Mouse (Mus musculus) adrenal gland, postnatal 4 days (tissue): ENCODE data around the gene Kbtbd6. TPM values are rescaled to one million over a fixed set of nuclear protein-coding genes. Genes with fewer than 3 reads are reported as not detected.

Experiments
- DNase-seq, 2 experiments: peaks; one replicate each; pipeline ENCODE4 v3.0.0; 2021 to 2022; ENCODE audit warnings: low spot score in 2 of 2, mixed read lengths in 2 of 2
- total RNA-seq, 2 experiments: library from RNA; stranded (reverse); gene quantifications; 2 replicates each; pipeline ENCODE4 v1.2.3; 2021

The Kbtbd6 gene
- total RNA-seq, 2 experiments from 2014 or later, result 1.0 to 1.1 TPM

- DNase-seq, result peak; percentile 86 to 87
These were observed 29.9 kb downstream of the Kbtbd6 start, which contains the start of gene Wbp4 for GRCm38 (mm10) chr14:79481339-79482151. TSS of gene Wbp4 (minus strand) at chr14:79481520.

- DNase-seq, result peak in 1 of 2 experiments; percentile 13
These were observed 30.6 kb downstream of the Kbtbd6 start for GRCm38 (mm10) chr14:79482251-79482661.

- no peak for DNase-seq
These were observed 31.2 kb downstream of the Kbtbd6 start for GRCm38 (mm10) chr14:79482747-79483355.

- DNase-seq, result no peak
These were observed 32.0 kb downstream of the Kbtbd6 start for GRCm38 (mm10) chr14:79483611-79484120.

GRCm38 (mm10) chr14:79486617-79486992 lies 35.0 kb downstream of the Kbtbd6 start:
- DNase-seq, result no peak

GRCm38 (mm10) chr14:79486993-79487731 lies 35.5 kb downstream of the Kbtbd6 start:
- DNase-seq, result no peak

GRCm38 (mm10) chr14:79488531-79488930 lies 36.9 kb downstream of the Kbtbd6 start:
- DNase-seq, result no peak

- DNase-seq, result no peak
These were observed 37.5 kb downstream of the Kbtbd6 start for GRCm38 (mm10) chr14:79489150-79489549.

- no peak for DNase-seq
These were observed 38.6 kb downstream of the Kbtbd6 start for GRCm38 (mm10) chr14:79490246-79490645.

- DNase-seq, result no peak
These were observed 42.7 kb downstream of the Kbtbd6 start for GRCm38 (mm10) chr14:79494349-79494748.

GRCm38 (mm10) chr14:79499326-79499725 lies 47.7 kb downstream of the Kbtbd6 start:
- DNase-seq, result no peak

- no peak for DNase-seq
These were observed 49.1 kb downstream of the Kbtbd6 start for GRCm38 (mm10) chr14:79500756-79501155.

GRCm38 (mm10) chr14:79503371-79504075 lies 51.9 kb downstream of the Kbtbd6 start:
- no peak for DNase-seq

Other genes with a start within 250 kb of the Kbtbd6 start
- not detected for gene Zfp957, start 204.5 kb upstream of the Kbtbd6 start, total RNA-seq
- 10 to 100 TPM; 72.3 to 97.8 TPM for gene Rgcc, start 150.2 kb upstream of the Kbtbd6 start, total RNA-seq
- 10 to 100 TPM; 21.2 to 24.4 TPM for gene Naa16, start 61.1 kb upstream of the Kbtbd6 start, total RNA-seq
- 1 to 10 TPM; 9.1 to 9.9 TPM for gene Mtrf1, start 54.1 kb upstream of the Kbtbd6 start, total RNA-seq
- 10 to 100 TPM; 12.6 to 13.2 TPM for gene Kbtbd7, start 25.3 kb upstream of the Kbtbd6 start, total RNA-seq
- gene Elf1, start 29.4 kb downstream of the Kbtbd6 start, total RNA-seq, result 10 to 100 TPM; 27.4 to 28.8 TPM
- gene Wbp4, start 29.7 kb downstream of the Kbtbd6 start, total RNA-seq, result 10 to 100 TPM; 44.8 to 46.7 TPM
- 10 to 100 TPM; 91.3 to 95.7 TPM for gene Sugt1, start 135.9 kb downstream of the Kbtbd6 start, total RNA-seq
- under 1 TPM; 0.34 to 0.56 TPM for gene Cnmd, start 210.3 kb downstream of the Kbtbd6 start, total RNA-seq